Mouse (Mus musculus) left cerebral cortex, postnatal 25 days (tissue): ENCODE measurements around the gene Tigar. TPM values are rescaled to one million over a fixed set of nuclear protein-coding genes. Genes with fewer than 3 reads are reported as not detected.

Experiments used
- DNase-seq, 2 experiments: peaks; one replicate each; pipeline ENCODE4 v3.0.0; 2022; ENCODE audit warnings: low spot score in 2 of 2, mixed read lengths in 1 of 2
- intact Hi-C: fragments of 180-260 bp; cut with DNase I; formaldehyde crosslinking; loops from one replicate; pipeline ENCODE4 v1.15.1; 2025
- total RNA-seq, 2 experiments: library from RNA; stranded (reverse); gene quantifications; 2 replicates each; pipeline ENCODE4 v1.2.3; 2021

The Tigar gene
- total RNA-seq, 2 experiments from 2014 or later: 23.6 to 25.9 TPM

DNA sequence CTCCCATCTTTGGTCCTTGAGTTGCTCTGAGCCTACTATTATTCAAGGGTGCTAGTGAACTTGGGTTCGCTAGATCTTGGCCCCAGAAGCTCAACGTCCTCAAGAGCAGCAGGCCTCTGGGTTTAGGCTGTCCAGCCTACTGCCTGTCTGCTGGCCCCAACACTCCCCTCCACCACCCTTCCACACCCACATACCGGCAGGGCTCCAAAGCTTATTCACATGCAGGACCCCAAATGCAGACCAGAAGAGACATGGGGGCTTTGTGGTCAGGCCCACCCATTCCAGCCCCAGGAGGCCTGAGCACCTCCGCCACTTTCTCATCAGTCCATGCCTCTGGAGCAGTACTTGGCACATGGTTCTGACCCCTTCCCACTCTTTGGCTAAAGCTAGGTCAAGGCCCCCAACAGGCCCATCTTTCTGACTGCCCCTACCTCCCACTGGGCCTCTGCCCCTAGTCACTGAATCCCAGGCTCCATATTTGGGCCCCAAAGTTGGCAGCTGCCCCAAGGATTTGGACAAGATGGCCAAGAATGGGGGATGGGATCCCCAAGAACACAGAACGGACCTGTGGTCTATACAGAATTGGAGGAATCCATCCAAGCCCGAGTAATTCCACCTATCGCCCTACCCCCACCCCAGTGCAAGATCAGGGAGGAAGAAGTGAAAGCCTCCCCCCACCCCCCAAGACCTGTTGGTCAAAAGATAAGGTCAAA, 34.4 kb upstream of the Tigar start:
- intact Hi-C loops: no loop called here
- DNase-seq: no peak

- no peak for DNase-seq
- intact Hi-C loops: no loop called here
Measured at GRCm38 (mm10) chr6:127143124-127143520, 33.8 kb upstream of the Tigar start.

DNA sequence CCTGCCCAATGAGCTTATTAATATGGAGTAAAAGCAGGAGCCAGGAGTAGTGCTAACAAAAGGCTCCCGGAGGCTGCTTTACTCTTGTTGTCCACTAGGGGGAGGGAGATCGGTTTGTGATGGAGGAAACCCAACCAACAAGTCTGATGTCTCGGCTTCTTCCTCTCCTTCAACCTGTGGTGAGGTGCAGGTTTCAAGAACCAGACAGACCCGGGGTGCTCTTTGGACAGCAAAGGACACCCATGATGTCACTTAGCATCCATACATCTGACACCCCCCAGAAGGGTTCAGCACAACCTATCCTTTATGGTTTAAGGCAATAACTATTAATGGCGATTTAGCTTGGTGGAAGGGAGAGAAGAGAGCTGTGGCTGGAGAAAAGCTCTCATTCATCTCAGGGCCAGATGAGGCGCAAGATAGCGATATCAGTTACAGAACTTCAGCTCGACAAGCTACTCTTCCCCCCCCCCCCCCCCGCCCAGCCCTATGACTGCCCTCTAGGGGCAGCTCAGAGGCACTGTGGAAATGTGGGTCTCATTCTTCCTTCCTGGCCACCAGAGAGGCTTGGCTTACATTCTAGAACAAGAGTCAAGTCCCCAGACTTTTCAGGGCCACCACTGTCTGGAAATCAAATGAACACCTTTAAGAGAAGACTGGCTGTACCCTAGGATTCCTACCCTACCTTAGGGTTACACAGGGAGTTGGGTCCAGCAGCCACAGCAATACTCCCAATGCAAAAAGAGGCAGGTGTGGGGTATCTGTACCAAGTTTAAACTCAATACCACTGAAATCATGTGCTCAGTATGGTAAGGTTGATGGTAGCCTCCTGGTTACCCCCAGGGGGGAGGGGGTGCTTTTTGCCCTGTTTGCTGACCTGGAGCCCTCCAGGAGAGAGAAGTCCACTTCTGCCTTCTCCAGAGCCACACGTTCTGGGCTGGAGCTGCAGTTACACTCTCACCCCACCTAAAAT, 33.1 kb upstream of the Tigar start:
- peak; percentile 44 to 54 for DNase-seq
- intact Hi-C loops: no loop called here

DNA sequence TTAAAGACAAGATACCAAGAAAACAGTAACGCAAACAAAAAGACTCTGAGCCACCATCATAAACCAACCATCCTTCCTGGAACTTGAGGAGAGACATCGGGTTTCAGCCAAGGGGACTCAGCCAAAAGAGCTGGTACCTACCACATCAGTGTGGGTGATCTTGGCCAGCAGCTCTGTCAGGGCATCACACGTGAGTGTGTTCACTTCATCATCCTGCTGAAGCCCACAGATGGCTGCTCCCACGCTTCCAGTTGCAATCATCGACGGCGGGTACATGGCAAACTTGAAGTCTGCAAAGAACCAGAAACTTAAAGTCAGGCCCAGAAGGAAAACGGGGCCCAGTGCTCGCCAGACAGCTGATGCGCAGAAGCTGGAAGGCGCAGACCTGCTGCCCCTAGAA, 29.6 kb upstream of the Tigar start:
- DNase-seq: peak; percentile 30 to 74
- intact Hi-C loops: no loop called here

GRCm38 (mm10) chr6:127133433-127134245, 24.3 kb upstream of the Tigar start:
- DNase-seq: peak in 1 of 2 experiments; percentile 9
- intact Hi-C loops: no loop called here

GRCm38 (mm10) chr6:127132719-127133118, 23.4 kb upstream of the Tigar start:
- intact Hi-C loops: no loop called here
- no peak for DNase-seq

GRCm38 (mm10) chr6:127131946-127132345, 22.6 kb upstream of the Tigar start:
- no peak for DNase-seq
- intact Hi-C loops: no loop called here

DNA sequence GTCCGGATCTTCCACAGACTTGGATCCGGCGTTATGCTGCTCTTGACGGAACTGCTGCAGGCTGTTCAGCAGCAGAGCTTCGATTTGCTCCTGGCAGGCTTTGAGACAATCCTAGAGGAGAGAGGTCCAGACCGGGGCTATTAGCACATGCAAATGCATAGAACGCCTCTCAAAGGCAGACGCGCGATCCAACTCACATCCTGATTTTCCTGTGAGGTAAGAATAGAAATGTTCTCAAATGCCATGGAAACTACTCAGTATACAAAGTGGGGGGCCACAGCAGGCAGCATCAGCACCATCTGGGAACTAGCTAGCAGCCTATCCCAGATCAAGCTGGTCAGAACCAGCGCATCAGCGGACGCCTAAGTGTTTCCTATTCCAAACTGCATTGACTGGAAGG, 21.0 kb upstream of the Tigar start:
- no peak for DNase-seq
- intact Hi-C loops: no loop called here

- no peak for DNase-seq
- intact Hi-C loops: no loop called here
Measured at GRCm38 (mm10) chr6:127129659-127130058, 20.3 kb upstream of the Tigar start.

DNA sequence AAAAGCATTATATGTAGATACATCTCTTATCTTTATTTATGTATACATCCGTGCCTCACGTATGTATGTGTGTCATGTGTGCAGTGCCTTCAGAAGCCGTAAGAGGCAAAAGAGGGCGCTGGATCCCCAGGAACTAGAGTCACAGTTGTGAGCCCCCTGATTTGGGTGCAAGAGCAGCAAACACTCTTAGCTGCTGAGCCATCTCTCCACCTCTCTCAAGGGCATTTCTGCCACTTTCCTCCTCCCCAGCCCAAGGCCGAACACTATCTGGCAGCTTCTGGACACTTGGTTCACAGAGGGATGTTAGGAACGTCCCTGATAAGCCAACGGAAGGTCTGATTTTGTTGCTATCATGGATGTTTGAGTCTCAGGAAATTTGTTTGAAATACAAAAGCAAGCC, 14.1 kb upstream of the Tigar start:
- intact Hi-C loops: no loop called here
- DNase-seq: no peak

- DNase-seq: no peak
- intact Hi-C loops: no loop called here
Measured at GRCm38 (mm10) chr6:127122996-127123395, 13.6 kb upstream of the Tigar start.

DNA sequence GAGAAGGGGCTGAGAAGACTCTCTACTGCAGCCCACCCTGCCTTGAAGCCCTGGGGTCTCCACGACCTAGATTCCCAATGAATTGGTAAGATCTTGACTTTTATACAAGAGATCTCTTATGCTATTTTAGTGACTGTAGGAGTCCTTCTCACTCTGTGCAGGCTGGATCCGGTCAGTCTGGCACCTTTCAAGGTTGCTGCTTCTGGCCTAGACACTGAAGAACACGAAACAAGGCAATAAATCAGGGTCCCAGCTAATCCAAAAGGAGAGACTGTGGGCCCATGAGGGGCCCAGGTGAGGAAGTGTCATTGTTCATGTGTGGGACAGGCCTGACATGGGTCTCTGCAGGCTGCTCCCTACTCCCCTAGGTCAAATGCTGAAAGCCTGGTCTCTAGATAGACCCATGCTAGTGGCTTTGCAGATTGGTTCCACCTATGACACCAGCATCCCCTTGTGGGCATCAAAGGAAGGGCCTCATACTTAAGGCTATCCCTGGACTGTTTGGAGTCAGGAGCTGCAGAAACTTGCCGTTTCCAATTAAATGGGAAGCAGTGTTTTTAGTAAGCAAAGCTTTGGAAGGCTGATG, 13.0 kb upstream of the Tigar start:
- no peak for DNase-seq
- intact Hi-C loops: no loop called here

DNA sequence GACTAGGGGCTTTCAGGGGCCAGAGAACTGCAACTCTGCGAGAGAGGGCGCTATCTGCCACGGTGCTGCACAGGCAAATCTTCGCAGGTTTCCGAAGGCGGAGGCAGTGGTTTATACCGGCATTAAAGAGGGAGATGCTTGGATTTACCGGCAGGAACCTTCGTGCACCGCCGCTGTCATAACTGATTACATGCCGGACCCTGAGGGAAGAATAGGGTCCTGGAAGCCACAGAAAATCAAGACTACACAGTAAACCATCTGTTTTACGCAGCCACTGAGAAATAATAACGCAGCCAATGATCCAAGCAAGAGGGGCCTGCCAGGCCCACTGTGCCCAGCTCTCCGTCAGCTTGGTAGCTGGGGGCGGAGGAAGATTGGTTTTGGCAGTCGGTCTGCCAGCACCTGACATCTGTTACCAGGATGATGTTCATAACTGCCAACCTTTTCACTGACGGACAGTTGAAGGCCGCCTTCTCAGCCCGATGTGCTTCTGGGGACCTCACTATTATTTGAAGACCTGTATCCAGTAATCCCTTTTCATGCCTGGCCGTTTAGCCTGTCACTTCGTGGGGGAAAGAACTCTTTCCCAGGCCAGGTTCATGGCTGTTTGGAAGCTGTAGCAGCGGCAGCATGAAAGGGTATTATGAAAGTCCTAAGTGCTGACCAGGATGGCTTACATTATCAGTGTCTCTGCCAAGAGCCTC, 5.5 kb upstream of the Tigar start:
- no peak for DNase-seq
- intact Hi-C loops: no loop called here

GRCm38 (mm10) chr6:127108368-127109060, 843 bp downstream of the Tigar start:
- intact Hi-C loops: no loop called here
- DNase-seq: no peak

DNA sequence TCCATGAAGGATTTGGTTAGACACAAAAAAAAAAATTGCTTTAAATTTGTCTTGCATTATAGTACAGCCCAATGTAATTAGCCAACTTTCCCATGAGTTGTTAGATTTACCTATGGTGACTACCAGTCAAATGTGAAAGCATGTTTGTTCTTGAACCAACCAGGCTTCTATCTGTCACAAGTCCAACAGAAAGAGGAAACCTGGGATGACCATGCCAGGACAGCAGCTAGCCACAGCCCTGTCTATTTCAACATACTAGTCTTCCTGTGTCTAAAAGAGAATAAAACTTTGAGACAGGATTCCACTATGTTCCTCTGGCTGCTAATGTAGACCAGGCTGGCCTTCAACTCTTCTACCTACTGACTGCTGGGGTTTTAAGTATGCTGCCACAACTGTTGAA, 1.9 kb downstream of the Tigar start:
- DNase-seq: no peak
- intact Hi-C loops: no loop called here

GRCm38 (mm10) chr6:127106726-127107125, 2.6 kb downstream of the Tigar start:
- intact Hi-C loops: no loop called here

DNA sequence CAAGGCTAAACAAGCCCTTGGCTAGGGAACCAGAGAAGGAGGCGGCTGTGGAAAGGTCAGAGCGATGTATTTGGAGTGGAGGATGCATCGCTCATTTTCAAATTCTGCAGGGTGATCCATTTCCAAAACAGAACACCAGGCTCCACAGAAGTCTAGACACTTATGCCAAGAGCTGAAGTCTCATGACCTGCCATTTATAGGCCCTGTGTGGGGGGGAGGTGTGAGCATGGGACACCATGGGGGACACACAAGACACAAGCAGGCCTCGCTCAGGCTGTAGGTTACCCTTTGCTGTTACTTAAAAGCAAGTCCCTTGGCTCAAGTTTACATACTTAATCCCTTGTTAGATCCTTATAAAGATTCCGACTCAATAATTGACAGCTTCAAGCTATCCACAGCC, 3.2 kb downstream of the Tigar start:
- intact Hi-C loops: no loop called here
- DNase-seq: peak in 1 of 2 experiments; percentile 35

More at GRCm38 (mm10) chr6:127106726-127107125, 2.6 kb downstream of the Tigar start:
- no peak for DNase-seq

- intact Hi-C loops: no loop called here
- peak; percentile 14 to 38 for DNase-seq
Measured at GRCm38 (mm10) chr6:127105107-127105506, 4.2 kb downstream of the Tigar start.
